Mouse (Mus musculus): Measurements from ENCODE around the gene Wdr63. TPM values are rescaled to one million over a fixed set of nuclear protein-coding genes. Genes with fewer than 3 reads are reported as not detected.

The Wdr63 gene
- polyA plus RNA-seq, 1 experiment from 2014 or later = not detected

DNA sequence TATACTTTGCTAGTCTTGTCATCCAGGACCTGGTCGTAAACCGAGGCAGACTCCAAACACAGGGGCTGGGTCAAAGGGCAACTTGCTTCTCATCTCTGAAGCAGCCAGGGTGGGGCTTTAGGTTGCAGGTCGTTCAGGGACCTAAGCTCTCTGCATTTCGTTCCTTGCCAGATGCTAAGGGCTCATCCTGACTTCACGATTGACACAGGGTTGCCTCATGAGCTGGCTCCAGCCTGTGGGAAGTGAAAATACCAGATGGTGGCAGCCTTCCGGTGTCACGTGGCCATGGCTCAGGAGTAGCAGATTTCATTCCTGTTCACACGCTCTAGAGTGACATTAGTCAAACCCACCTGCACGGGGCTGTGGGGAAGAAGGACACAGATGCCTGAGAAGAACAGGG is 26.9 kb upstream of the Wdr63 start:
- Histone ChIP-seq H3K27ac (ENCODE audit: low read length) (no peak overlapping the region), H3K9me3 (ENCODE audit: control insufficient read depth, low read length) (no peaks in the 10 kb centered on the region), H3K36me3 (ENCODE audit: control insufficient read depth, insufficient read depth, low read length) (no peaks in the 10 kb centered on the region), H3K4me2 (ENCODE audit: low read depth, low read length) (no peak overlapping the region), H3K4me3 (ENCODE audit: low read length) (no peak overlapping the region), H3K27me3 (replicated peaks; ENCODE audit: control insufficient read depth, insufficient read depth, low read length) (no peaks in the 10 kb centered on the region), H3K9ac (ENCODE audit: low read depth, low read length) (no peak overlapping the region), H3K4me1 (ENCODE audit: control insufficient read depth, insufficient read depth, low read length) (no peaks in the 10 kb centered on the region)
- ATAC-seq = peak; percentile 71
- WGBS = 55% methylated on average over 9 of the region's 9 CpGs

DNA sequence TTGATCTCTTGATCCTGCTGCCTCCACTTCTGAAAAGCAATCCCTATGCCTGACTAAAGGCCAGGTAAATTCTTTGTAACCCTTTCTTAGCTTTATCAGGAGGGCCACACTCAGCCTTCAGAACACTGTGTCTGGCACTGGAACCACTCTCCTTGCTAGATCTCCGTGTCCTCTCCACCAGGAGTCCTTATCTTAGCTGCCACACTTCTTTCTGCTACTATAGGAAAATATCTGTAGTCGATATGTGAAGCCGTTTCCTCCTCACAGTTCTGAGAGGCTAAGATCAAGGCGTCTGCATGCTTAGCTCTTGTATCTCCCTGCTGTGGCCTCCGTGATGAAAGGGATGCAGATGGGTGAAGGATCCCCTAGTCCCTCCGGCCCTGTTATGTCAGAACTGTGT is 19.3 kb upstream of the Wdr63 start:
- 70% methylated on average over 6 of the region's 6 CpGs for WGBS
- no peaks in the 10 kb centered on the region for H3K9me3 ChIP-seq (ENCODE audit: control insufficient read depth, low read length)
- H3K4me2 ChIP-seq (ENCODE audit: low read depth, low read length) = no peak overlapping the region
- H3K4me1 ChIP-seq (ENCODE audit: control insufficient read depth, insufficient read depth, low read length) = no peaks in the 10 kb centered on the region
- no peak overlapping the region for H3K9ac ChIP-seq (ENCODE audit: low read depth, low read length)
- no peaks in the 10 kb centered on the region for H3K36me3 ChIP-seq (ENCODE audit: control insufficient read depth, insufficient read depth, low read length)
- H3K27me3 ChIP-seq (replicated peaks; ENCODE audit: control insufficient read depth, insufficient read depth, low read length) = no peaks in the 10 kb centered on the region
- H3K4me3 ChIP-seq (ENCODE audit: low read length) = no peak overlapping the region
- no peak overlapping the region for H3K27ac ChIP-seq (ENCODE audit: low read length)
- no peak for ATAC-seq

DNA sequence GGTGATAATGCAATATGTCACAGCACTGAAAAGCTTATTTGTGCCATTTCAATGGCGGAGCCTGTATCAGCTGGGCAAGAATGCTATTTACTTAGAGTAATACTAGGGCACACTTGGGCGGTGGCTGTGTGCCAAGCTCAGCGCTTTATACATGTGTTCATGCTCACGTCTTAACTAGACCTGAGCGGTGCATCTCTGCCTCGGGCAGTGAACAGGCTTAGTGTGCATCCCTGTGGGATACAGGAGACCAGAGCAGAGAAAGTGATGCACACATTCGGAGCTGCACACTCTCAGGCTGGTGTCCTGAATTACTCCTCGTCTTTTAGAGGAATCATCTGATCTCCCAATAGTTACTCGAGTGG is 15.5 kb upstream of the Wdr63 start:
- Histone ChIP-seq H3K36me3 (ENCODE audit: control insufficient read depth, insufficient read depth, low read length) (no peaks in the 10 kb centered on the region), H3K27ac (ENCODE audit: low read length) (no peak overlapping the region), H3K4me3 (ENCODE audit: low read length) (no peak overlapping the region), H3K9me3 (ENCODE audit: control insufficient read depth, low read length) (no peaks in the 10 kb centered on the region), H3K4me2 (ENCODE audit: low read depth, low read length) (no peak overlapping the region), H3K9ac (ENCODE audit: low read depth, low read length) (no peak overlapping the region), H3K4me1 (ENCODE audit: control insufficient read depth, insufficient read depth, low read length) (peaks cover 6% of the 10 kb centered on the region; the same call in 1 of the 2 replicates), H3K27me3 (replicated peaks; ENCODE audit: control insufficient read depth, insufficient read depth, low read length) (no peaks in the 10 kb centered on the region)
- 78% methylated on average over 9 of the region's 9 CpGs for WGBS
- no peak for ATAC-seq

DNA sequence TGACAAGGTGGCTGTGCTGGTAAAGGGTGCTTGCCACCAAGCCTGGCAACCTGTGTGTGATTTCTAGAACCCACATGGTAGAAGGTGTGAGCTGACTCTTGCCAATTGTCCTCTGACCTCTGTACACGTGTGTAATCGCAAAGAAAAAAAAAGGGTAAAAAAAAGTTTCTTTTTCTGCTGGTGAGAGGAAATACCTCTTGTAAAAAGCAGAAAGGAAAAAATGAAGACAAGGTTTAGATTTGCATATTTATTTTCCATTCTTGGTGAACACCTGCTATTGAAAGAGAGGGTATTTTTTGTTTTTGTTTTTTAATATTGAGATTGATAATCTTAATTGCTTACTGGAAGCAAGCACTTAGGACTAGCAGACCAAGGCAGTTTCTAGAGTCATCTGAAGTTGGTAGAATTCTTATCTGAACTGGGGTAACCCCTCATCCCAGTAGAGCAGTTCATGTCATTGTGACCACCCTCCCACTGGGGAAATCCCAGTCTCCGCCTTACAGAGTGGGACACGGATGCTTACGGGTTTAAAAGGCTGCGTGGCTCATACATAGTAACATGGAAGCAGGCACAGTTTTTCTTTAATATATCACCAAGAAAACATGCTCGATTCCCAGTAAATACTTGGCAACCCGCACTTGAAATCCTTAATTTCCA is 15.0 kb upstream of the Wdr63 start:
- H3K4me2 ChIP-seq (ENCODE audit: low read depth, low read length) = no peak overlapping the region
- no peak overlapping the region for H3K9ac ChIP-seq (ENCODE audit: low read depth, low read length)
- H3K36me3 ChIP-seq (ENCODE audit: control insufficient read depth, insufficient read depth, low read length) = no peaks in the 10 kb centered on the region
- 84% methylated on average over 8 of the region's 8 CpGs for WGBS
- H3K4me3 ChIP-seq (ENCODE audit: low read length) = no peak overlapping the region
- H3K27ac ChIP-seq (ENCODE audit: low read length) = no peak overlapping the region
- peaks cover 6% of the 10 kb centered on the region; the same call in 1 of the 2 replicates for H3K4me1 ChIP-seq (ENCODE audit: control insufficient read depth, insufficient read depth, low read length)
- H3K9me3 ChIP-seq (ENCODE audit: control insufficient read depth, low read length) = no peaks in the 10 kb centered on the region
- no peaks in the 10 kb centered on the region for H3K27me3 ChIP-seq (replicated peaks; ENCODE audit: control insufficient read depth, insufficient read depth, low read length)
- no peak for ATAC-seq

GRCm38 (mm10) chr3:146122125-146122420 is 14.1 kb upstream of the Wdr63 start:
- H3K4me2 ChIP-seq (ENCODE audit: low read depth, low read length) = no peak overlapping the region
- WGBS = 51% methylated on average over 3 of the region's 3 CpGs
- H3K9me3 ChIP-seq (ENCODE audit: control insufficient read depth, low read length) = no peaks in the 10 kb centered on the region
- H3K4me3 ChIP-seq (ENCODE audit: low read length) = no peak overlapping the region
- H3K9ac ChIP-seq (ENCODE audit: low read depth, low read length) = no peak overlapping the region
- ATAC-seq = no peak
- H3K36me3 ChIP-seq (ENCODE audit: control insufficient read depth, insufficient read depth, low read length) = no peaks in the 10 kb centered on the region
- H3K4me1 ChIP-seq (ENCODE audit: control insufficient read depth, insufficient read depth, low read length) = peaks cover 9% of the 10 kb centered on the region
- H3K27ac ChIP-seq (ENCODE audit: low read length) = no peak overlapping the region
- H3K27me3 ChIP-seq (replicated peaks; ENCODE audit: control insufficient read depth, insufficient read depth, low read length) = 0 out of 2 replicates have a peak, but pooled peaks cover 3% of the 10 kb centered on the region

DNA sequence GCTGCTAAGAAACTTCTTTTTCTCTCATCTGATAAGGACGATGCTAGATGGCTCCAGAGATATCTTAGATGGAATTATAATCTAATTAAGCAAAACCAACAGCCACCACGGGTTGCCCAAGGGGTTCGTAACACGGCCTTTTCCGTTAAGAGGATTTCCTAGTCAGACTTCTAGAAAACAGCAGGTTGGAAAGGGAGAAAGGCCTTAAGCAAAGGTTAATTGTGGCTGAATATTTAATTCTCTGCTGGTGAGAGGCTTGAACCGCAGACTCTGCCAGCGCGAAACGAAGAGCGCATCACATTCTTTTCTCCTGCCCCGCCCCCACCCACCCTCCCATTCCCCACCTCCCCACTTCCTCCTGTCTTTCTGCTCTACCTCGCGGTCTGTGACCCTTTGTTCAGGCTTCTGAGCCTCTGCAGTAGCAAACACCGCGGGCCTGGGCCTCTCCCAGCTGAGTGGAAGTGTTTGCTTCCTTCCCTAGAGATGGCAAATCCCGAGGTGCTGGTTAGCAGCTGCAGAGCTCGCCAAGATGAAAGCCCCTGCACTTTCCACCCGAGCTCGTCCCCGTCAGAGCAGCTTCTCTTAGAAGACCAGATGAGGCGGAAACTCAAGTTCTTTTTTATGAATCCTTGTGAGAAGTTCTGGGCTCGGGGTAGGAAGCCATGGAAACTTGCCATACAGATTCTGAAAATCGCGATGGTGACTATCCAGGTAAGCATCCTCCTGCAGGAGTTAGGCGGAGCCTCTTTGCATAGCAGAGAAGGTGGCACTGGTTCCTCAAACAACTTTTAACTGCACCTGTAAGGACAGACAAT is 13.6 kb upstream of the Wdr63 start:
- H3K9me3 ChIP-seq (ENCODE audit: control insufficient read depth, low read length) = no peaks in the 10 kb centered on the region
- peak overlapping the region; percentile 24; the same call in 1 of the 2 replicates for H3K4me3 ChIP-seq (ENCODE audit: low read length)
- no peak for ATAC-seq
- no peaks in the 10 kb centered on the region for H3K36me3 ChIP-seq (ENCODE audit: control insufficient read depth, insufficient read depth, low read length)
- H3K9ac ChIP-seq (ENCODE audit: low read depth, low read length) = peak overlapping the region; percentile 63
- peak overlapping the region; percentile 47 for H3K4me2 ChIP-seq (ENCODE audit: low read depth, low read length)
- H3K4me1 ChIP-seq (ENCODE audit: control insufficient read depth, insufficient read depth, low read length) = peaks cover 9% of the 10 kb centered on the region
- peak overlapping the region; percentile 35 for H3K27ac ChIP-seq (ENCODE audit: low read length)
- H3K27me3 ChIP-seq (replicated peaks; ENCODE audit: control insufficient read depth, insufficient read depth, low read length) = 0 out of 2 replicates have a peak, but pooled peaks cover 3% of the 10 kb centered on the region
- 13% methylated on average over 25 of the region's 25 CpGs for WGBS

DNA sequence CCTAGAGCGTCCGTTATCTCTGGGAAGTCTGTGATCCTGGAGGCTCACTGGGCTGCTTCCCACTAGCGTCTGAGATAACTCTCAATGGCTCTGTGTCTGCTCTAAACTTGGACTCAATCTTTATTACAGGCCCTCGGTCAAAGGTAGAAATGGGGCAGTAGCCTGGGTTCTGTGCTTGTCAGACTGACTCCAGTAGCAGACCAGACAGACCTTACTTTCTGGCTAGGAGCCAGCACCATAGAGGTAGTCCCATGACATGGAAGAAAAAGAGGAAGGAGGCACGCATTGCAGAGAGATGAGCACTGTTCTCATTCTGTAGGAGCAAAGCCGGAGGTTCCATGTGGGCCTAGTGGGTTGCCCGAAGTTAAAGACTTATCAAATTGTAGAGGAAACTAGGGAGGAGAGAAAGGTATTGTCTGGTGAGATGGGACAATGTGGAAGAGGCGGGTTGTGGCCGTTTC is 10.1 kb upstream of the Wdr63 start:
- peak overlapping the region; percentile 76 for H3K27ac ChIP-seq (ENCODE audit: low read length)
- H3K4me1 ChIP-seq (ENCODE audit: control insufficient read depth, insufficient read depth, low read length) = peaks cover 9% of the 10 kb centered on the region
- H3K4me2 ChIP-seq (ENCODE audit: low read depth, low read length) = peak overlapping the region; percentile 55
- WGBS = 47% methylated on average over 9 of the region's 9 CpGs
- peak; percentile 87 for ATAC-seq
- 0 out of 2 replicates have a peak, but pooled peaks cover 3% of the 10 kb centered on the region for H3K27me3 ChIP-seq (replicated peaks; ENCODE audit: control insufficient read depth, insufficient read depth, low read length)
- peak overlapping the region; percentile 52 for H3K4me3 ChIP-seq (ENCODE audit: low read length)
- H3K9me3 ChIP-seq (ENCODE audit: control insufficient read depth, low read length) = no peaks in the 10 kb centered on the region
- no peaks in the 10 kb centered on the region for H3K36me3 ChIP-seq (ENCODE audit: control insufficient read depth, insufficient read depth, low read length)
- H3K9ac ChIP-seq (ENCODE audit: low read depth, low read length) = peak overlapping the region; percentile 64

- peak within 1 kb of the TSS; percentile 76 for H3K27ac ChIP-seq (ENCODE audit: low read length)
These were observed 9.5 kb upstream of the Wdr63 start, which contains the start of gene Mcoln3 for GRCm38 (mm10) chr3:146117258-146117996. TSS of gene Mcoln3 (plus strand) at chr3:146117450.

DNA sequence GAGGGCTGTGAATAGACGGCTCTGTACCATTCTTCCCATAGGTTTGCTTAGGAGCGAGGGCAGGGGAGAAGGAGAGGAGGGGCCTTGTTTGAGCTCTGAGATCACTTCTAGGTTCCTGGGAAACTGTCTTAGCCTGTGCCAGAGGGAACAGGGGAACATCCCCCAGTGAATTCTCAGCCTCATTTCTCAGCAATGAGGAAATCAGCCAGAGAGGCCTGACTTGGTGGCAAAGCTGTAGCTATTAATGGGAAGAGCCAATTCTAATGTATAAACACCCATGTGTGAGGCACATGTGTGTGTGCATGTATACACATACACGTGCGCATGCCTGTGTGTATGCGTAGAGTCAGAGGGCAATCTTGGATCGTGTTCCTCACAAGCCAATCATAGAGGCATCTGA is 3.0 kb upstream of the Wdr63 start:
- Histone ChIP-seq H3K27me3 (replicated peaks; ENCODE audit: control insufficient read depth, insufficient read depth, low read length) (no peaks in the 10 kb centered on the region), H3K4me2 (ENCODE audit: low read depth, low read length) (no peak overlapping the region), H3K4me3 (ENCODE audit: low read length) (no peak overlapping the region), H3K36me3 (ENCODE audit: control insufficient read depth, insufficient read depth, low read length) (no peaks in the 10 kb centered on the region), H3K9ac (ENCODE audit: low read depth, low read length) (no peak overlapping the region), H3K27ac (ENCODE audit: low read length) (no peak overlapping the region), H3K9me3 (ENCODE audit: control insufficient read depth, low read length) (no peaks in the 10 kb centered on the region), H3K4me1 (ENCODE audit: control insufficient read depth, insufficient read depth, low read length) (peaks cover 4% of the 10 kb centered on the region; the same call in 1 of the 2 replicates)
- no peak for ATAC-seq
- 66% methylated on average over 6 of the region's 6 CpGs for WGBS

More at GRCm38 (mm10) chr3:146117258-146117996, 9.5 kb upstream of the Wdr63 start, which contains the start of gene Mcoln3:
- no peaks in the 10 kb centered on the region for H3K9me3 ChIP-seq (ENCODE audit: control insufficient read depth, low read length)
- peak within 1 kb of the TSS; percentile 52 for H3K4me3 ChIP-seq (ENCODE audit: low read length)
- ATAC-seq = peak; percentile 69
- H3K4me1 ChIP-seq (ENCODE audit: control insufficient read depth, insufficient read depth, low read length) = peaks cover 9% of the 10 kb centered on the region
- 7% methylated on average over 35 of the region's 35 CpGs for WGBS
- H3K4me2 ChIP-seq (ENCODE audit: low read depth, low read length) = peak within 1 kb of the TSS; percentile 55
- peak within 1 kb of the TSS; percentile 64 for H3K9ac ChIP-seq (ENCODE audit: low read depth, low read length)
- 0 out of 2 replicates have a peak, but pooled peaks cover 3% of the 10 kb centered on the region for H3K27me3 ChIP-seq (replicated peaks; ENCODE audit: control insufficient read depth, insufficient read depth, low read length)
- no peaks in the 10 kb centered on the region for H3K36me3 ChIP-seq (ENCODE audit: control insufficient read depth, insufficient read depth, low read length)

Data from intestine, embryonic 16.5 days (tissue).